Mouse (Mus musculus): ENCODE data around the gene Wipf2.

GRCm38 (mm10) chr11:98925868-98926311 lies 62.5 kb downstream of the Wipf2 start:
- TF ChIP-seq CTCF (IDR thresholded peaks at IDR 0.05 in 2 of 3, conservative IDR thresholded peaks at IDR 0.05 in 1 of 3; ENCODE audit: control insufficient read depth in 1 of 3, insufficient read depth in 1 of 3, low read depth in 2 of 3, low read length in 3 of 3, poor library complexity in 1 of 3, severe bottlenecking in 1 of 3): no peak
- no peak for TF ChIP-seq POLR2A (IDR thresholded peaks at IDR 0.05; ENCODE audit: control insufficient read depth in 1 of 2, insufficient read depth in 1 of 2, low read depth in 1 of 2, low read length in 2 of 2, poor library complexity in 1 of 2)
- TF ChIP-seq TCF12 (IDR thresholded peaks at IDR 0.05; ENCODE audit: low read depth, low read length): no peak
- no peak for TF ChIP-seq MEF2A (IDR thresholded peaks at IDR 0.05; ENCODE audit: extremely low read depth, insufficient replicate concordance, low read depth, low read length, poor library complexity, severe bottlenecking)
- TF ChIP-seq JUND (IDR thresholded peaks at IDR 0.05; ENCODE audit: low read depth, low read length): no peak
- TF ChIP-seq MAX (IDR thresholded peaks at IDR 0.05; ENCODE audit: low read length): no peak
- no peak for TF ChIP-seq MAZ (IDR thresholded peaks at IDR 0.05; ENCODE audit: low read depth, low read length)

Data from MEL (cell line).